Mouse (Mus musculus) B cell, adult 2 months (primary cell): ENCODE results near the gene Olfr555.
"Not testable (repeated sequence)": the region's sequence is repeated elsewhere in the genome, so short reads cannot be mapped to it uniquely, and the experiment has no call there.

Experiments
- DNase-seq, 2 experiments: peaks; one replicate each; pipeline ENCODE4 v3.0.0; 2022

Olfr555 gene

DNA sequence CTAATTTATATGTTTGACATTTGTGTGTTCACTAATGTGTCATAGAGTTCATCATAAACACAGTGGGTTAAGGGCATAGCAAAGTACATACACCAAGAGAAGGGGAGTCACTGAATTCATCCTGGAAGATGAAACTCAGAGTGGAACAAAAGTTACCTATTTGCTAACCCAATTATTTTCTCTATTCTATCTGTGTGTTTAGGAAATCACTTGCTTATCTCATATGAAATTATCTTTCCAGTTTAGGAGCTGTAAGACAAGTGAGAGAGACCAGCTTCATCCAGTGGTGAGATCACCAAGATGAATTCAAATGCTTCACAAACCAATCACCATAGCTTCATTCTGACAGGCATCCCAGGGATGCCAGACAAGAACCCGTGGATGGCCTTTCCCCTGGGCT, at the start of gene Olfr555:
Gene Olfr555, plus strand, starts transcription at position 301 of the 400 bp plus-strand sequence.
- DNase-seq: no peak

DNA sequence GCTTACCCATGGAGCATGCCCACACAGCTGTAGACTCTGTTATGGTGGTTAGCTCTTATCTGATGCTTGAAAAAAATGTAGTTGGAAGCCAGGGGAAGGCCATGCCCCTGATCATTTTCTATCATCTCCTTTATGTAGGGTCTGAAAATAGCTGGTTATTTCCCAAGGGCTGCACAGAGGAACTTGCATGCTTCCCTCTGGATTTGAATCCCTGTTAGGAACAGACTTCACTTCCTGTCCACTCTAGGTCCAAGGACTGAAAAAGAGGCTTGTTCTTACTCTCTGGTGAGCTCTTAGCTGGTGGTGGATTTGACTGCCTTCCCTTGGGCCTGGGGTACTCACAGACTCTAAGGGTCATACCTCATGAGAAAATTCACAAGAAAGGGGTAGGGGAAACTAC, 40.5 kb upstream of the Olfr555 start, which contains the start of gene Olfr553:
Gene Olfr553, minus strand, starts transcription at position 101 of the 400 bp plus-strand sequence.
- DNase-seq: no peak

DNA sequence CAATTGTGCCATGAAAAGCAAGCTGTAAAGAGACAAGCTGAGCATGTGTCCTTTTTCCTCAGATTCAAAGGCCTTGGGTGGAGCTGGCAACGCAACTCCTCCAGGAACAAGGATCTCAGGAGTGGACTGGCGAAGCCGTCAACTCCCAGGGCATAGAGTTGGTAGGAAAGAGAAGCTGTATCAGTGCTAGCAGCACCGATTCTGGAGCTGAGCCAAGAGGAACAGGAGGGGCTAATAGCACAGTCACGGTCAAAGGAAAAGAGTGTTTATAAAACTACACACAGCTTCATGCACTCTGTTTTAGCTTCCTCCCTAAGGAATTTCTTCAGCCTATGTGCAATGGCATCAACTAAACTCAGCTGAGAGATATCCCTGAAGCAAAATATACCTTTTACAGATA, 39.0 kb upstream of the Olfr555 start:
- no peak for DNase-seq

DNA sequence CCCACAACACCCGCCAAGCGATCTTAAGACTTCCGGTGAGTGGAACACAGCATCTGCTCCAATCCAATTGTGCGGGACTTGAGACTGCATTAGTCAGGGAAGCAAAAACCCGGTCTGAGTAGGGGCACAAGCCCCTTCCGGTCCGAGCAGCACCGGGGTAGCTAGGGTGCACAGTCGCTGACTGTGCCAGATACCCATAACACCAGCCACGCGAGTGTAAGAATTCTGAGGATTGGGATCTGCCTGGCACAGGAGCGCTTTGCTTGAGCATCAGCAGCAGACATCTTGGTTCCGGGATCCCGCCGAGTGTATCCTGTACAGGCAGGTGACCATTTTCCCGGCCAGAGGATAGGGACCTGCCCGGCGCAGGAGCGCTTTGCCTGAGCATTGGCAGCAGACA, 38.3 kb upstream of the Olfr555 start:
- not testable (repeated sequence) for DNase-seq

- peak; percentile 75 to 77 for DNase-seq
Observed at GRCm38 (mm10) chr7:102636665-102637064, 22.0 kb upstream of the Olfr555 start.

DNA sequence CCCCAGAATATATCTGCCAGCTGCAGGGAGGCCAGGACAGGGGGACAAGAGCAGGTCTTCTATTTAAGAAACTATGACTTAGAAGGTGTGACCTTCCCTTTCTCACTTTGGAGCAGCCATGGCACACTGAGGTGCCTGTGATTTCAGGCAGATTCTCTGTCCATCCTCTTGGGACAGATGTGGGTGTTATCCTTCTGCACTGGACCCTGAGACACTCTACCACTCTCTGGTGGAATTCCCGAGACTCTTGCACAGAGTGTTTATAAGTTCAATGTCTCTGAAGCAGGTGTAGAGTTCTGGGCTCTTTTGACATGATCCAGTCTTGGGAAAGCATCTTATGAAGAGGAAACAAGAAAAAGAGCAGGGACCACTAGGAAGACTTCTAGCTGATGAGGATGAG, 20.5 kb upstream of the Olfr555 start, which contains the start of gene Olfr554:
Gene Olfr554, plus strand, starts transcription at position 301 of the 400 bp plus-strand sequence.
- no peak for DNase-seq

DNA sequence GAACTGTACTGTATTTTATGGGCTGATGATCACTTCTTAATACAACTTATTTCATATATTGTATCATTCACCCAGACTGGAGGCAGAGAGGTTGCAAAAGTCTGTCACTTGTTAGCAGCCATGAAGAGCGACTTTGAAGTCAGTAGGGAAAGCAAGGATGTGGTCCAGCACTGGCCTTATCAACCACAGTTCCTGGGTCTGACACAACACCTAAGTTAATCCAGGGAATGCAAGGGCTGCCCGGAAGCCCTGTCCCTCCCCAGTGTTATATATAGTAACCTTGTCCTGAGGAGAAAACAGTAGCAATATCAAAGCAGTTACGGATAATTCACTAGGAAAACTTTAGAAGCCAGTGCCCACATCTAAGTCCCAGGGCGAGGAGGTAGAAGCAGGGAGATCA, 13.7 kb upstream of the Olfr555 start:
- DNase-seq: not testable (repeated sequence)

GRCm38 (mm10) chr7:102664599-102664998, 6.0 kb downstream of the Olfr555 start, which contains the start of gene Olfr556:
Gene Olfr556 (plus strand): TSS chr7:102664899.
- DNase-seq: no peak

DNA sequence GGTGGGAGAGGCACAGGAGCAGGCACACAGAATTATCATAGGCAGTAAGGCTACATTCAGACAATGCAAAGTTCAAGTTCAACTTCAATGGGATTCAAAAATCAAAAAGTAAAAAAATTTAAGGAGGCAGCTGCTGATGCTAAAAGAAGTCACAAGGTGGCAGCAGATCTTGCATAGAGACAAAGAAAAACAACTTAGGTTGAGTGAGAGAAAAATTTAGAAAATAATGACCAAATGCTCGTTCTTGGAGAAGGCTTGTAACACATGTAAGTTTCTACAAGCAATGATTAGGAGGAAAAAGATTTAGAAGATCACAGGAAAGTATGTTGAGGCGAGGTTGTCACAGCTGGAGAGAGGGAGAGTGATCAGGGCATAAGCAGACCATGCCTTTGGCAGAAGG, 6.8 kb downstream of the Olfr555 start:
- no peak for DNase-seq

DNA sequence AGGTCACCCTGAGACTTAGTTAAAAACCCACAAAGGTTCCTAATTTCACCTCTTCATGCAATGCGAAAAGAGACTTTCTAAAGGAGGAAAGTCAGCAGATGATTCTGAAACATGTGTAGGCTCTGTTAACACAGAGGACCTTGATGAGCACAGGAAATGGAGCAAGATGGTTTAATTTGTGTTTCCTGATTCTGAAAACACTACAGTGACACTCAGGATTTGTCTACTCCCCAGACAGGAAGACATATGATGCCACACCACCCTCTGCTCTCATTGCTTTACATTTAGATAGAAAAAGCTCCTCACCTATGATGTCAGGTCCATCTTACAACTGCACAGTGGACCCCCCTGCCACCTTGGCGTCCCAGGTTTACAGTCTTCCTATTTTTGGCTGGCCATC, 17.6 kb downstream of the Olfr555 start:
- DNase-seq: no peak

- no peak for DNase-seq
Observed at GRCm38 (mm10) chr7:102681916-102682315, 23.3 kb downstream of the Olfr555 start.

DNA sequence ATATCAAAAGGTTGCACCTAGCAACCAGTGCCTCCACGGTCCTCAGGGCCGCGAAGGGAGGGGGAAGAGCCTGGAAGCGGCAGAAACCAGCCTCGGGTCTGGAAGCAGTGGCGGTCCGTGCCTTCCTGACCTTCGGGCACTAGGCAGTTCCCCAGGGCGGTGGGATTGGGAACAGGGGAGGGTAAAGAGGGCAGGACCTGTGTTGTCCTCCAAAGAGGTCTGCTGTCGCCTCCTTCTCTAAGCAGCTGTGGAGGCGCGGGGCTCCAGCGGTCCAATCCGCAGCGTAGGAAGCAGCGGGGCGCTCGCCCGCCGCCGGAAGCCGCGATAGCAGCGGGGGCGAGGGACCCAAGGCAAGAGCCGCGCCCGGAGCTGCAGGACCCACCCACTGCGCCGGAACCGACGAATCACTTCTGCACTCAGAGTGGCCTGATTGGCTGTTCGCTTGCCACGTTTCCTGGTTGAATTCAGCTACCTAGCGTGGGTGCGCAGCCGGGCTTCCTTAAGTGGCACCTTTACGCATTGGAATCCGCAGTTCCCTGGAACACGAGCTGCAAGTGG, 28.4 kb downstream of the Olfr555 start, which contains the start of gene Trim68:
Gene Trim68, minus strand, starts transcription at position 384 of the 558 bp plus-strand sequence.
- DNase-seq: peak; percentile 89

DNA sequence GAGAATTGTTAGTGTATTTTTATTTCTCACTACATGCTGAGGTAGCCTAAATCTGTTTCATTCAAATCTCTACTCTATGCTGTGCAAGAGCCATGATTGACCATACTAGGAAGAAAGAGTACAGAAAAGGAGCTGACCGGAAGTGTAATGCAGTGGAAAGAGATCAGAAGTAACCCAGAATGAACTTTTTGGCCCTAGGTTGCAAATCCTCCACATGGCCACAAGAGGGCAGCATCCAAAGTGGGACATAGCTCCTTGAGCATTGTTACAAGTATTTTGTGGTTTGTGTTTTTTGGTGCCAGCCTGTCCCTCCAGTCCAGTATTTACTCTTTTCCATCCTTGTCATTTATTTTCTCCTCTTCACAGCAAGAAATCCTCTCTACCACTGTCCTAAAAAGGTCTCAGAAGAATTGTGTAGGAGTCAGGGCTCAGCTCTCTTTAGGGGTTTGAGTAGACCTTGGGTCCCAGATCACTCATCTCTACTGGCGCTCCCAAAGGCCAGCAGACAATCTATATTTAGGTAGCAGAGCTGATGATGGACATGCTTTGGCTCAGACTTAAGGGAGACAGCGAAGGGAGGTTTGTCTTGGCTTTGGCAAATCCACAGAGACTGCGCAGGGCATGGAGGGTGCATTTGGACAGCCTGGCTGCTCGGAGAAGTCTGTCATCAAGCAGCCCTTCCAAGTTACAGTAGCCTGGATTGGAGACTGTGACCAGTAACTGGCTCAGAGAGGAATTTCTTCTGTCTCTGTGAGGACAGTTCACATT, 36.9 kb downstream of the Olfr555 start, which contains the start of gene Olfr557:
Gene Olfr557, plus strand, starts transcription at position 553 of the 768 bp plus-strand sequence.
- DNase-seq: peak; percentile 60 to 67

DNA sequence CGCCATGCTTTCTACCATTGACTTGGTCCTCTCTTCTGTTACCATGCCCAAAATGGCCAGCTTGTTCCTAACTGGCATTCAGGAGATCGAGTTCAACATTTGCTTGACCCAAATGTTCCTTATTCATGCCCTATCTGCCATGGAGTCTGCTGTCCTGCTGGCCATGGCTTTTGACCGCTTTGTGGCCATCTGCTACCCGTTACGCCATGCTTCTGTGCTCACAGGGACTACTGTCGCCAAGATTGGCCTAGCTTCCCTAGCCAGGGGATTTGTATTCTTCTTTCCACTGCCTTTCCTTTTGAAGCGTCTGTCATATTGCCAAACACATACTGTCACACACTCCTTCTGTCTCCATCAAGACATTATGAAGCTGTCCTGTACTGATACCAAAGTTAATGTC, 39.8 kb downstream of the Olfr555 start:
- DNase-seq: no peak

GRCm38 (mm10) chr7:102701915-102702314, 43.3 kb downstream of the Olfr555 start, which contains the start of gene Olfr558:
Gene Olfr558 (plus strand): TSS chr7:102702215.
- DNase-seq: no peak
